Mouse (Mus musculus) right cerebral cortex, adult 2 months (tissue): ENCODE measurements around the gene Marc2.

ENCODE experiments used
- DNase-seq, 2 experiments: peaks; one replicate each; pipeline ENCODE4 v3.0.0; 2021 to 2022; ENCODE audit warnings: low spot score in 2 of 2

The Marc2 gene

DNA sequence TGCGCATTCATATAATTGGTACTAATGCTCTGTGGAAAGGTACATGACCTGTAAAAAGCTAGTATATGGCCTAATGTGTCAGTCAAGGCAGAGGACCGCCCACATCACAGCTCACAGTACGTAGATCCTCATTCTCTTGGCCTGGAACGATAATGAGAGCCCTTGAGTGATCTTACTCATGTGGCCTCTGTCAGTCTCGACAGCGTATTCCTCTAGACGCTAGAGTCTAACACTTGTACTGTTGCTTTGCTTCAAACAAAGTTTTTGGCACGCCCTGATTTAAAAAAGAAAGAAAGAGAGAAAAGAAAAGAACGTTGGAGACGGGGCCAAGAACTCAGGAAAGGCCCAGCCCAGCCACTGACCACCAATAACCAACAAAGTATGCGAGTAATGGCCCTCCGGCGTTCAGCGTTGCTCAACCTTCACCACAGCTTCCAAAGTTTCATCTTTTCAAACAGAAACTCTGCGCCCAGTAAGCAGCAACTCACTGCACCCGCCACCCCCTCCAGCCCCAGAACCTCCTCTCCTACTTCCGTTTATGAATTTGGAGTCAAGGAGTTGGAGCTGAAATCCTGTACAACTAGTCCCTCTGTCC lies 37.7 kb downstream of the Marc2 start:
- no peak for DNase-seq

DNA sequence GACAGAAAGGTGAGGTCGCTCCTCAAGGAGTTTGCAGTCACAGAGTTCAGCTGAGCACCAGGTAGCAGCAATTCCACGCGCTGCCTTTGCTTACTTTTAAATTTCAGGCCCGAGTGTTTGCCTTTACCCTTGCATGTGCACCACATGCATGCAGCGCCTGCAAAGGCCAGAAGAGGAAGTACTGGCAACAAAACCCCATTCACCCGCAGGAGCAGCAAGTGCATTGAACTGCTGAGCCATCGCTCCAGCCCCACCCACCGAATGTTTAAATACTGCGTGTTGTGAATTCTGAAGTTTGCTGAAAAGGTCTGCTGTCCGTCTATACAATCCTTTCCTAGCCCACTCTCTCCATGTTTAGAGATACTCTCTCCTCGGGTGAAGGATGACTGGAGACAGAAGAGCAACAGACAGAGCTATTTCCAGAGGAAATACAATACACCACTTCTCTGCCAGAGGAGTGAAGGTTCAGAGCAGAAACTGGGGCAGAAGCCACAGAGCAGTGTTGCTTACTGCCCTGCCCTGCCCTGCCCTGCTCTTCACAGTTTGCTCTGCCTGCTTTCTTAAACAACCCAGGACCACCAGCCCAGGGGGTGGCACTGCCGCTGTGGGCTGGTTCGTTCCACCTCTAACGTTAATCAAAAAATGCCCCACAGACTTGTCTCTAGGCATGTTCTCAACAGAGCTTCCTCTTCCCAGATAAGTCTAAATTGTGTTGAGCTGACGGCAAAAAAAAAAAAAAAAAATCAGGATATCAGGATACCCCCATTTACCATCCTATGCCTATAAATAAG lies 38.4 kb downstream of the Marc2 start:
- DNase-seq = no peak

DNA sequence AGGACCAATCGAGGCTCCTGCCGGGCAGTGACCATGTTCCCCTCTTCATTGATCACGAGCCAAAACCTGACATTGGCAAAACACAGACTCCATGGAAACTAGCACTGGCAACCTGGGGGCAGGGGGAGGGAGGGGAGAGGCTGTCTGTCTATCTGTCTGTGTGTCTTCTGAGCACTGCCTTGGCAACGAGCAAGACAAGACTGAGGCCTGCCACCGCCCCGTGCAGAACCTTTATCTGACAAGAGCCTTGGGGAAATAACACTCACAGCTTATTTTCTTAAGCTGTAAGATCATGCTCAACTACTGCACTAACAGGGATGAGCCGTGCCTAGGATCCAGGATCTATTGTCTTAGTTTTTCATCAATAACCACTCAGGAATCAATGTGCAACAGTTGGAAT lies 39.1 kb downstream of the Marc2 start:
- no peak for DNase-seq

DNA sequence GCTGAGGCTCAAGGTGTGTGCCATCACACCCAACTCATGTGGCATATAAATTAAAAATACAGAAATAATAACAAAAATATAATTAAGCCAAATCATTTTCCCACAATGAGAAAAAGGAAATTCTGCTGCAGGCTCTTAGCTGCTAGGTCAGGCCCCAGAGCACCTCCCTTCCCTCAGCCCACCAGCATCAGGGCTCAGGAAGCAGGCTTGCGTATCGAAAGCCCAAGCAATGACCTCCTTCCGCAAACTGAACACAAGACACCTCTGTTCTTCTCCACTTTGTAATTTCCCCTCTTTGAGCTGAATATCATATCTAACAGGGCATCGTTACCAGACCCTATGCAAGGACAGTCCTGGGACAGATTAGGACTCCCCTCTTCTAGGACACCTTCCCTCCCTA lies 40.5 kb downstream of the Marc2 start:
- DNase-seq = no peak

DNA sequence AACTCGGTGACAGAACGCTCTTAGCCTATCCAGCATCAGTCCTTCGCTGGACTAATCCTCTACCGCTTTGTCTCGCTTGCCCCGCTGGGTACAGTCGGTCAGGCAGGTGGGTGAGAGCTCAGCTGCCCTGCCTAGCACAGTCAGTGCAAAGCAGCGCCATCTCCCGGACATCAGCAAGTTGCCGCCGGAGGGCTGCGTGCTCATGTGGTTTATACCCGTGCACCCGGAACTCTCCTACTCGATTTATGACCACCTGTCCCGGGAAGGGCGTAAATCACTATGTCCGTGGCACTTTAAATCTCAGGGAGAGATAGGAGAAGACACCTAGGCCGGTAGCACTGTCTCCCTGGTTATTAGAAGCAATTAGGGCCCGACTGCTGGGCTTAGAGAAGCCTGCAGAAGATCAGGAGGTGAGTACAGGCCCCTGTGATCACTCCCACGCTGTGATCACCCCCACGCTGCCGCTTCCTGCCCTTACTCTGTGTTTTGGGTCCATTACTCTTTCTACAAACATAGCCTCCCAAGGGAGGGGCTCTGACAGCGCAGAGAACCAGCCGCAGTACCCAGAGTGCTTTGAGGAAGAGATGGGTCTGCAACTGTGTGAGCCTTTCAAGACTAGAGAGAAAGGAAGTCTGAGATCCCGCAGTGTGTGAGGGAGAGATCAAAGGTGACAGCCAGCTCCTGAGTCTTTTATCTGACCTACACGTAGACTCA lies 52.9 kb downstream of the Marc2 start:
- peak in 1 of 2 experiments; percentile 20 for DNase-seq

DNA sequence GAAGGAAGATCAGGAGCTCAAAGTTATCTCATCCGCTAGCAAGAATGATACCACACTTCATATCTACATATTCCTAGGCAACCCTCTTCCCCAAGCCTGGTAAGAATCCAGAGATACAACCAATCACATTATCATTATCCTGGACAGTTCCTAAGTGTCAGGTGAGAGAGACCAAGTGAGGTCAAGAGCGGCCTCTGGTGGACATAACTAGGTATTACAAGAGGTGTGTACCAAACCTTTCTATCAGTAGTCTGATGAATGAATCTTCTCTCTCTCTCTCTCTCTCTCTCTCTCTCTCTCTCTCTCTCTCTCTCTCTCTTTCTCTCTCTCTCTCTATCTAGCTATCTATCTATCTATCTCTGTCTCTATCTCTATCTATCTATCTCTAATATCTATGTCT lies 55.1 kb downstream of the Marc2 start:
- peak; percentile 56 to 67 for DNase-seq

DNA sequence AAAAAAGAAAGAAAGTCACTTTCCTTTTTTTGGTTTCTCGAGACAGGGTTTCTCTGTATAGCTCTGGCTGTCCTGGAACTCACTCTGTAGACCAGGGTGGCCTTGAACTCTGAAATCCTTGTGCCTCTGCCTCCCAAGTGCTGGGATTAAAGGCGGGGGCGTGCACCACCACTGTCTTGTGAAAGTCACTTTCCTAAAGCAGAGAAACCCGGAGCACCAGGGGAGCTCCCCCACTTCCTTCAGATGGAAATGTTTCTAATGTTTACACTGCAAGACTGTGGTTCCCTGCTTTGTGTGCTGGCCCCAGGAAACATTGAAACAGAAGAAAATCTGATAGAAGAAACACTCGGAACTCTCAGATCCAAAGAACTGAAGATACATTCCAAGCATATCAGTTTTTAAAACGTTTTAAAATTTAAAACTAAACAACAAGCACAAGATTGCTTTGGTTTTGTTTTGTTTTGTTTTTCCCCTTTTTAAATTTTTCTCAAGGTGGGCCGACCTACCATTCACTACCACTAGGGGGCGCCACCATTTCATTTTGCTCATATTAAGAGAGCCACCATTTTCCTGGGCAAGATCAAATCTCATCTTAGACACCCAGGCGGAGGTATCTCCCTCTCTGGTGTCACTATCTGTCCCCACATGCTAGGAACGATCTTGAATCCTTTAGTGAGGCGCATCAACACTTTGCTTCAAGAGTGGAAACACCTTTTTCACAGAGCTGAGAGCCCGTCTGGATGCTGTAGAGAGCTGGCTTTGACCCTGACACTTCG lies 59.7 kb downstream of the Marc2 start:
- no peak for DNase-seq

DNA sequence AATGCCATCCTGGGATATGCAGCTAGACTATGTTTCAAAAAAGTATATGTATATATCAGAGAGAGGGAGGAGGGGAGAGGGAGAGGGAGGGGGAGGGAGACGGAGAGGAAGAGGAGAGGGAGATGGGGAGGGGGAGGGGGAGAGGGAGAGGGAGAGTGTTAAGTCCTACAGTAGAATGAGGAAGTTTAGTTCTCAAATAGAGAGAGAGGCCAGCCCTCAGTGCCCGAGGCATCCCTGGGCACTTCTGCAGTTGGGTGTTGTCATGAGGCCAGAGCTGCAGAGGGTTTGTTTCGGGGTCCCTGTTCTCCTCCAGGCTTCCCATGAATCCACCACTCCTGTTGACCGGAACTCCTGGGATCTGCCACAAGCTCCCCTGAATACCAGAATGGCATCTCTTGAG lies 62.6 kb downstream of the Marc2 start:
- no peak for DNase-seq

DNA sequence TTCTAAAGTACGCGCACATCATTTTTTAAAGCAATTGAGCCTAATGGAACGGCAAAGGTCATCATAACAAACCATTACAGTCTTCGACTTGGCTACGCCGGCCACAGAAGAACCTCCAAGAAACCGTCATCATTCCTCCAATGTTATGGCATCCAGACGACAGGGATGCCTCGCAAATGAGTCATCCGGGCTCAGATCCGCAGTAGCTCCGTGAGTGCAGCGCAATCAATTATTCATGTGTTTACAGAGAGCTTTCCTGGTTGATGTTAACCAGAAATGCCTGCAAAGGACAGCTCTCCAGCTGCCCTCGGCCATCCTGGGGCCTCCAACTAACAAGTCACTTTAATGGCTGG lies 64.1 kb downstream of the Marc2 start:
- no peak for DNase-seq

DNA sequence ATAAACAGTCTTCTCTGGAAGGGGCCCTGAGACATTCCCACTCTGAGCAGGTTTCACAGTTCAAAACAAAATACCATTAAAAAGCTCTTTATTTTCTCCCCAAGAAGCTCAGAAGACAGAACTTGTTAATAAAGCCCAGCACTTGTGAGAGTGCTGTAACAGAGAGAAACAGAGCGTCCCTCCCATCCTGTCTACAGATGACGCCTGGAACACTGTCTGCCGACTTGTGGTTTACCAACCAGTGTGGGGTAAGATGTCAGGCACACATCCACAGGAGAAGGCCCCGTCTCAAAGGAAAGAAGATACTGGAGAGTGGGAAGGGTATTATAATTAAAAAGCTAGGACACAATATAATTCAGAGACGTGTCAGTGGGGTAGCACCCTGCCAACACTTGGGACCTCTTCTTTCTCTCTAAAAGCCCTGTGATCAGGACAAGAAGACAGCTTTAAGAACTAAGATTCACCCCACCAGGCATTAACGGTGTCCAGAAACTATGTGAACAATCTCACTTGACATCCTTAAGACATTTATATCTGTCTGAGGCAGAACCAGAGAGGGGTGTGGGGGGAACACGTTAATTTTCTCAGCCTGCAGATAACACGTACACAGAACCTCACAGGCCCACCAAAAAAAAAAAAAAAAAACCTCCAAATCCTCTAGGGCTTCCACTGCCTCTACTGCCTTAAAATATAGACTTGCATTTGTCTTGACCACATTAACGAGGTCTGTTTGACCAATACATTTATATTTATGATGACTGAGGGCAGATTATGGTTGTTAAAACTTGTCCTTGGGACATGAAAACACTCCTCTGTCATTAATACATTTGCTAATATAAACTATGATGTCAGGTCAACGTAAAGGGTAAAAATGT lies 64.7 kb downstream of the Marc2 start:
- no peak for DNase-seq

DNA sequence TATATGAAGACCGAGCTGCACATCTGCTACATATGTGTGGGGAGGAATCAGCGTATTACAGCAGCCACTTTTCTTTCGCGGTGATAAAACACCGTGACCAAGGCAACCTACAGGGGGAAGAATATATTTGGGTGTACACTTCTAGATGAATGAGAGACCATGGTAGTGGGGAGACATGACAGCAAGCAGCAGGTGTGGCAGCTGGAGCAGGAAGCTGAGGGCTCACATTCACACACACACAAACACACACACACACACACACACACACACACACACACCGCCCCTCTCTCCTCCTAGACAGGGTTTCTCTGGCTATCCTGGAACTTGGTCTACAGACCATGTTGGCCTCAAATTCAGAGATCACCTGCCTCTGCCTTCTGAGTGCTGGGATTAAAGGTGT lies 68.1 kb downstream of the Marc2 start:
- DNase-seq = no peak

DNA sequence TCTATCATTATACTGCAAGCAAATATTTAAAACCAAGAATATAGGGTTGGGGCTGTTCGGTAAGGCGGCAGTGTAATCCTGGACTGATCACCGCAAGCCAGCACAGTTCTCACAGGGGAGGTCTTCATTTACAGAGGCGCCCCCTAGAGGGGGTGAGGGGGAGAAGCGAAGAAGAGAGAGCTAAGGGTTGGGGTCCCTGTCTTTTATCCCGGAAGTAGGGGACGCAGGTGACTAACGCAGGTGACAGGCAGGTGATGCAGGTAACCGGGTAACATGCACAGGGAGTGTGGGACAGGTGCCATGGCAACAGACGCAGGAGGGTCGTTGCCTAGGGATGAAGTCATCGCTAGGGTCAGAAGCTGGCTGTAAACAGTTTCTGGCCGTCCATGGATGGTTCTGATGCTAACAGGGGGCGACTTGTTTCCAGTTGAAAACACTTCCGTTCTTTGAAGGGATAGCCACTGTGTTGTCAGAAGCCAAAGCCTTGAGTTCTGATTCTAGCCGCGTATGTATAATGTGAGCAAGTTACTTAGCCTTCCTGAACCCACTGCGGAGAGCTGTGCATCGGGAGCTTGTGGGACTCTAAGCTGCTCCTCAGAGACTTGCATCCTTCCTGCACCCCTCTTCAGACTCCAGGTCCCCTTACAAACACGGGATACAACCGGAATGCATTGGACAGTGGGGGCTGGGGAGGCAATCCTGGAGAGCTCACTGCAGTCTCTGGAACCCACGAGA lies 69.0 kb downstream of the Marc2 start:
- no peak for DNase-seq

DNA sequence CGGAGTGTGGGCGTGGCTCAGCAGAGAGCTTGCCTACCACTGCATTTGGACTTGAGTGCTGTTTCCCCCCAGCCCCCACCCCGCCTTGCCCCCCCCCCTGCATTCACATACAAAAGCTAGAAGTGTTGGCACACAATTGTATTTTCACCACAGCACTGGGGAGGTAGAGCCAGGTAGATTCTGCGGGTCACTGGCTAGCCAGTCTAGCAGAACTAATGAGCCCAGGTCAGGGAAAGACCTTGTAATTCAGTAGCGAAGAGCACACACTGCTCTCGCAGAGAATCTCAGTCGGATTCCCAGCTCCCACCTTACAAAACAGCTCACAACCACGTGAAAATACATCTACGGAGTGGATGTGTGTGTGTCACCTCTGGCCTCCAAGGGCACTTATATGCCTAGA lies 71.0 kb downstream of the Marc2 start:
- no peak for DNase-seq

DNA sequence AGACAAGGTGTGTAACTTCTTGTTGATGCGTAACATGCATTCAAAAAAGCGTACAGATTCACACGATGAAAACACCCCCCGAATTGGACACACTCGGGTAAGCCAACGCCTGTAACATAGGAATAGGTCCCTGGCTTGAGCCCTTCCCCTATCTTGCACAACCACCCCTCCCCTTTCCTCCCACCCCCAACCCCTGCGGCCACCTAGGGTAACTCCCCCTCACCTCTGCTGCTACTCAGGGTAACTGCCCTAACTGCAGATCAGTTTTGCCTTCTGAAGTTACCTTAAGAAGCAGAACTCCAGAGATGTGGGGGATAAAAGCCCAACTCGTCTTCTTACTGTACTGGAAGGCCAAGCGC lies 74.4 kb downstream of the Marc2 start:
- no peak for DNase-seq

DNA sequence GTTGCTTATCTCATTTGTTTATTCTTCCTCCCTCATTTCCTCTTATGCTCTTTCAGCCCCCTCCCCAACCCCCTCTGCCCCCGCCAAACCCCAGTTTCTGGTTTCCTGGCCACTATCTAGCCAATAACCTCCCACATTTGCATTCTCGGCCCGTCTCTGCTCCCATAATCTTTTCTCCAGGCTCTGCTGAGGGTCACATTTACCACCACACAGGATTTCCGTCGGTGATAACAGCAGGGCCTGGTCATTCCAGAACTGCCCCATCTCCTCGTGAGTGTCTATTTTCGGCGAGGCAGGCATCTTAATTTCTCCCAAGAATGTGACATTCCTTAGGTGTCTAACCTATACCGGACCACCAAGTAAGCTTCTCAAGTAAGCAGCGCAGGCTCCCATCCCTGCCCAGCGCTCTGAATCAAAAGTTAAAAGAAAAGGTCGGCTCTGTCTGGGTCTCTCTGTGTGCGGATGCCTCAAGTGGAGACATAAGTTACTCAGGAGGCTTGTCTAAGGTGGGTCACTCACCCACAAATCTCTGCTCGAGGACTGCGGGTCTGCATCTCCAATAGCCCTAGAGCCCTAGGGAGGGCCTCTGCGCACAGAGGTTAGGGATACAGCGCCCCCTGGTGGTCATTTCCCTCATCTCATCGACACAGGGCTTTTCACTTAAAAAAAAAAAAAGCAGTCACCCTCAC lies 74.9 kb downstream of the Marc2 start:
- DNase-seq = peak; percentile 65 to 75

DNA sequence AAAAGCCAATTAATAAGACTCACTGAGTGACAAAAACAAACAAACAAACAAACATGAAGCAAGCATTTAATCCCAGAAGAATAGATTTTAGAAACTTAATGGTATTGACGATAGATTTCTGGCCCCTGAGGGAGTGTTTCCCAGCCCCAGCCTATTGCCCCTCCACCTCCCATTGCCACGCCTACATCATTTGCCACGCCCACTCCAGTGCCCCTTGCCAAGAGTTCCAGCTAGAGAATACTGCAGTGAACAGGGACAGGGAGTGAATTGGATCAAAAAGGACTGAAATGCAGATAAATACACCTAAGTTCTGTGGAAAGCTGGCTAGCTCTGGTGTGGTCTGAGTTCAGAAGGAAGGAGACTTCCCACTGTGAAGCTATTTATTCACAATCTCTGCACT lies 82.4 kb downstream of the Marc2 start:
- DNase-seq = no peak
